Mouse (Mus musculus): ENCODE data around the gene Vmn1r12.
"Not testable (repeated sequence)": the region's sequence is repeated elsewhere in the genome, so short reads cannot be mapped to it uniquely, and the experiment has no call there.

The Vmn1r12 gene

DNA sequence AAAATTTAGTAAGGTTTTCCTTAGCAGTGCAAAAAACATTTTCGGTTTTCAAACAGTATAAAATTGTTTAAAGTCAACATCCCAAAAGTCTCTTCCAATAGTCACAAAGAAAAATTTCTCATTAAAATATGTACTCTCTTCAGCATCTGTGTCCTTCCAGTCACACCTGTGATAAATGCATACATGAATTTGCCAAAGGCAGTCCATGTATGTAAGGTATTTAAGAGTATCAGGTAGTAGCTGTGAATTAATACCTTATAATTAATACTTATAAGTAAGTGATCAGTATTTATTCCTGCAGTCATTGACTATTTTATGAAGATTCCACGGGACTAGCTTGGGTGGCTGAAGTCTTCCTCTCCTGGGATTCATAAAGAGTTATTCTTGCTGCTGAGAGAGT is at the start of gene Vmn1r12:
Gene Vmn1r12 (plus strand): TSS at position 301 of the 400 bp plus-strand sequence.
- no peak for DNase-seq

DNA sequence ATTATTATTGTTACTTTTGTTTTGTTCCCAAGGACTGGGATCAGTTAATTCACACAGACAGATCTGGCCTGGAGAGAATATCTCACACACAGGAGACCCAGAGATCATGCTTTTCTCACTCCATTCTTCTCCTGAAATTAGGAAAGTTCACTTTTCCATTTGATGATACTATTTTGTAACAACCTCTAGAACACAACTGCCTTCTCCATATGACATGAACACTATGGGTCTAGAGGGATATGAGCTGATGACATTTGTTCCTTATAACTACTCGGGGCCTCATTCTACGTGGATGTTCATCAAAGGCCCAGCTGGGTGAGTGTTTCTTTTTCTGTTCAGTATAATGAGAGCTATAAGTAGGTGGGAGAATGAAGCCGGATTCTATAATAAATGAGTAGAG is 47.6 kb upstream of the Vmn1r12 start, which contains the start of gene Vmn1r10:
Gene Vmn1r10 (plus strand): TSS at position 301 of the 400 bp plus-strand sequence.
- no peak for DNase-seq

DNA sequence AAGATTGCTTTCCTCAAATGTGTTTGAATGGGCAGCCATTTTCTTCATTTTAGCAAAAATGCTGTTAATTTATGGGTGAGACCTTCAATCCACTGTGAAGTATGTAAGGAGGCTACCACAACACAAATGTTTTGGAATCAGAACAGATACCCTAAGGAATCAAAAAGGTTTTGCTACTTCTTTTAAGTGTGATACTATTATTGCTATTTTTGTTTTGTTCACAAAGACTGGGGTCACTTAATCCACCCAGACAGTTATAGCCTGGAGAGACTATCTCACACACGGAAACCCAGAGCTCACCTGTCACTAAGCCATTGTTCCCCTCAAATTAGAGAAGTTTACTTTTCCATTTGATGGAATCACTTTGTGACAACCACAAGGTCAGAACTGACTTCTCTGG is 23.6 kb upstream of the Vmn1r12 start, which contains the start of gene Vmn1r11:
Gene Vmn1r11 (plus strand): TSS at position 301 of the 400 bp plus-strand sequence.
- DNase-seq: no peak

DNA sequence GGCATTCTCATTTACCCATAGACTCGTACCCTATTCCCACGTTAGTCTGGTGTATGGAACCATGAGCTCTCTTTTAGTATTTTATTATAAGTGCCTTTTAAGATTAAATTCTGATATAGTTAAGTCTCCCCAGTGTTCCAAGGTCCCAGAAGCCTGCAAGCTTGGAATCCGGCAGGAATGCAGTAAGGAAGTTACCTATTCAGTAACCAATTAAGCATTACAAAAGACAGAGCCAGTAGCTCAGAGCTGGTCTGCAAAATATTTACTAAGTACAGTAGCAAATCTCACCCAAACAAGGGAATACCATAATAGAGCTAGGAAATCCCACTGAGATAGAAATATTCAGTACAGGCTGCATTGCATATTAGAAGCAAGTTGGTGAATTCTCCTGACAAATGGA is 33.3 kb downstream of the Vmn1r12 start:
- not testable (repeated sequence) for DNase-seq

DNA sequence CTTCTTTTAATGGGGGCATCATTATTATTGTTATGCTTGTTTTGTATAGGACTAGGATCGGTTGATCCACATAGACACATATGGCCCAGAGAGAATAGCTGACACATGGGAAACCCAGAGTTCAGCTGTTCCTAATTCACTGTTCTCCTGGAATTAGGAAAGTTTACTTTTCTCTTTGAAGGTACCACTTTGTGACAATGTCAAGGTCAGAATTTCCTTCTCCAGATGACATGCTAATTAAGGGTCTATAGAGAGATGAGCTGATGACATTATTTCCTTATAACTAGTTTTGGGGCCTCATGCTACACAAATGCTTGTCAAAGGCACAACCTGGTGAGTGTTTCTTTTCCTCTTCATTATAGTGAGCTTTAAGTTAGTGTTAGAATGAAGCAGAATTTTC is 46.3 kb downstream of the Vmn1r12 start, which contains the start of gene Vmn1r13:
Gene Vmn1r13 (plus strand): TSS at position 301 of the 400 bp plus-strand sequence.
- DNase-seq: not testable (repeated sequence)
